Mouse (Mus musculus): ENCODE measurements around the gene Ppp2r5d.

Ppp2r5d gene

GRCm38 (mm10) chr17:46721077-46721476, 16.2 kb upstream of the Ppp2r5d start:
- in situ Hi-C loops (cut with MboI, MseI): no loop called here

GRCm38 (mm10) chr17:46714756-46715481, 10.0 kb upstream of the Ppp2r5d start:
- in situ Hi-C loops (cut with MboI, MseI): loop anchor here (10.0 kb wide), 1 partner anchor 70 kb away; the partner anchor contains the start of genes Klc4 and Mrpl2

GRCm38 (mm10) chr17:46713849-46714248, 8.9 kb upstream of the Ppp2r5d start:
- in situ Hi-C loops (cut with MboI, MseI): loop anchor here (10.0 kb wide), 1 partner anchor 69 kb away; the partner anchor contains the start of genes Klc4 and Mrpl2

- in situ Hi-C loops (cut with MboI, MseI): loop anchor here (10.0 kb wide), 1 partner anchor 68 kb away; the partner anchor contains the start of genes Klc4 and Mrpl2
Observed at GRCm38 (mm10) chr17:46712442-46712841, 7.5 kb upstream of the Ppp2r5d start.

GRCm38 (mm10) chr17:46711612-46712271, 6.8 kb upstream of the Ppp2r5d start:
- in situ Hi-C loops (cut with MboI, MseI): loop anchor here (10.0 kb wide), 1 partner anchor 67 kb away; the partner anchor contains the start of genes Klc4 and Mrpl2

GRCm38 (mm10) chr17:46710959-46711597, 6.2 kb upstream of the Ppp2r5d start, which contains the start of gene Pex6:
Gene Pex6 (plus strand): TSS chr17:46711463.
- in situ Hi-C loops (cut with MboI, MseI): loop anchor here (10.0 kb wide), 1 partner anchor 66 kb away; the partner anchor contains the start of genes Klc4 and Mrpl2

GRCm38 (mm10) chr17:46706375-46707089, 1.6 kb upstream of the Ppp2r5d start:
- in situ Hi-C loops (cut with MboI, MseI): no loop called here

- in situ Hi-C loops (cut with MboI, MseI): no loop called here
Observed at GRCm38 (mm10) chr17:46703971-46704886, 682 bp downstream of the Ppp2r5d start.

- in situ Hi-C loops (cut with MboI, MseI): no loop called here
Observed at GRCm38 (mm10) chr17:46702506-46702905, 2.4 kb downstream of the Ppp2r5d start.

GRCm38 (mm10) chr17:46702100-46702499, 2.8 kb downstream of the Ppp2r5d start:
- in situ Hi-C loops (cut with MboI, MseI): no loop called here

- in situ Hi-C loops (cut with MboI, MseI): no loop called here
Observed at GRCm38 (mm10) chr17:46701489-46701888, 3.4 kb downstream of the Ppp2r5d start.

GRCm38 (mm10) chr17:46699912-46700311, 5.0 kb downstream of the Ppp2r5d start:
- in situ Hi-C loops (cut with MboI, MseI): no loop called here

- in situ Hi-C loops (cut with MboI, MseI): no loop called here
Observed at GRCm38 (mm10) chr17:46699245-46699644, 5.7 kb downstream of the Ppp2r5d start.

- in situ Hi-C loops (cut with MboI, MseI): no loop called here
Observed at GRCm38 (mm10) chr17:46698515-46698914, 6.4 kb downstream of the Ppp2r5d start.

GRCm38 (mm10) chr17:46694517-46695063, 10.3 kb downstream of the Ppp2r5d start:
- in situ Hi-C loops (cut with MboI, MseI): no loop called here

- in situ Hi-C loops (cut with MboI, MseI): no loop called here
Observed at GRCm38 (mm10) chr17:46691390-46691789, 13.5 kb downstream of the Ppp2r5d start.

GRCm38 (mm10) chr17:46690665-46691064, 14.2 kb downstream of the Ppp2r5d start:
- in situ Hi-C loops (cut with MboI, MseI): no loop called here

- in situ Hi-C loops (cut with MboI, MseI): no loop called here
Observed at GRCm38 (mm10) chr17:46685913-46686312, 19.0 kb downstream of the Ppp2r5d start.

- in situ Hi-C loops (cut with MboI, MseI): no loop called here
Observed at GRCm38 (mm10) chr17:46682654-46683389, 22.1 kb downstream of the Ppp2r5d start.
